In genomic region chr13:112457366-112457765, GRCm38 (mm10) we compare ENCODE assay signal across 28 mouse cellular contexts. TPM values are rescaled to one million over a fixed set of nuclear protein-coding genes. Genes with fewer than 3 reads are reported as not detected.
DNase-seq lines count a peak whose midpoint lies in the region; ATAC-seq lines count a peak whose summit lies in the region.
"Had no signal": no experiment of that assay in that cellular context is flagged by ENCODE, and none has a peak within 500 bp of the region (broad histone marks: within the 10 kb centered on the region; RNA-seq: fewer than 3 reads in every experiment).

No protein-coding gene starts in this region.

- peaks cover 5% of the 10 kb centered on the region for H3K4me1 ChIP-seq in heart, embryonic 15.5 days (replicated peaks)
- H3K4me1 ChIP-seq in kidney, embryonic 16.5 days (ENCODE audit: insufficient read depth, low read length): peaks cover 13% of the 10 kb centered on the region
- H3K4me1 ChIP-seq in lung, embryonic 15.5 days: peaks cover 4% of the 10 kb centered on the region
- H3K4me1 ChIP-seq: embryonic facial prominence, embryonic 13.5 days; forebrain, embryonic 12.5 days; midbrain, embryonic 12.5 days; neural tube, embryonic 13.5 days had no signal

- no peaks in the 10 kb centered on the region for H3K36me3 ChIP-seq in heart, embryonic 15.5 days
- no peaks in the 10 kb centered on the region for H3K36me3 ChIP-seq in kidney, embryonic 16.5 days (ENCODE audit: insufficient read depth, low read length)
- no peaks in the 10 kb centered on the region for H3K36me3 ChIP-seq in lung, embryonic 15.5 days
- H3K36me3 ChIP-seq: embryonic facial prominence, embryonic 13.5 days; forebrain, embryonic 12.5 days; midbrain, embryonic 12.5 days; neural tube, embryonic 13.5 days had no signal

- H3K27me3 ChIP-seq in heart, embryonic 15.5 days: no peaks in the 10 kb centered on the region
- H3K27me3 ChIP-seq in kidney, embryonic 16.5 days (ENCODE audit: insufficient read depth, low read length): no peaks in the 10 kb centered on the region
- H3K27me3 ChIP-seq in lung, embryonic 15.5 days: no peaks in the 10 kb centered on the region
- H3K27me3 ChIP-seq: embryonic facial prominence, embryonic 13.5 days; forebrain, embryonic 12.5 days; midbrain, embryonic 12.5 days; neural tube, embryonic 13.5 days had no signal

- no peaks in the 10 kb centered on the region for H3K9me3 ChIP-seq in heart, embryonic 15.5 days (replicated peaks)
- H3K9me3 ChIP-seq in kidney, embryonic 16.5 days (ENCODE audit: low read length): no peaks in the 10 kb centered on the region
- no peaks in the 10 kb centered on the region for H3K9me3 ChIP-seq in lung, embryonic 15.5 days
- H3K9me3 ChIP-seq: embryonic facial prominence, embryonic 13.5 days; forebrain, embryonic 12.5 days; midbrain, embryonic 12.5 days; neural tube, embryonic 13.5 days had no signal

- H3K27ac ChIP-seq in heart, embryonic 15.5 days: peak overlapping the region; percentile 43; the same call in 1 of the 2 replicates
- H3K27ac ChIP-seq in kidney, embryonic 16.5 days (ENCODE audit: low read length): peak overlapping the region; percentile 82
- H3K27ac ChIP-seq in lung, embryonic 15.5 days: 0 out of 2 replicates have a peak overlapping the region, but pooled peaks have one; percentile 41
- H3K27ac ChIP-seq: forebrain, embryonic 12.5 days; midbrain, embryonic 12.5 days; neural tube, embryonic 13.5 days had no signal

- intact Hi-C loops in heart, postnatal 14 days (cut with DNase I): no loop called here

- no peak overlapping the region for H3K4me2 ChIP-seq in heart, embryonic 15.5 days
- no peak overlapping the region for H3K4me2 ChIP-seq in kidney, embryonic 16.5 days (replicated peaks; ENCODE audit: low read depth, low read length)
- H3K4me2 ChIP-seq in lung, embryonic 15.5 days: no peak overlapping the region
- H3K4me2 ChIP-seq: embryonic facial prominence, embryonic 13.5 days; forebrain, embryonic 12.5 days; liver, embryonic 11.5 days; midbrain, embryonic 12.5 days; neural tube, embryonic 13.5 days had no signal

- H3K9ac ChIP-seq in heart, embryonic 15.5 days: no peak overlapping the region
- no peak overlapping the region for H3K9ac ChIP-seq in kidney, embryonic 16.5 days (replicated peaks; ENCODE audit: low read length)
- no peak overlapping the region for H3K9ac ChIP-seq in lung, embryonic 15.5 days
- H3K9ac ChIP-seq: embryonic facial prominence, embryonic 13.5 days; forebrain, embryonic 12.5 days; forebrain, postnatal 0 days; liver, postnatal 0 days; midbrain, embryonic 12.5 days; neural tube, embryonic 13.5 days had no signal

- 52% methylated on average over 6 of the region's 6 CpGs for WGBS in heart, embryonic 15.5 days
- WGBS in kidney, embryonic 16.5 days: 52% methylated on average over 6 of the region's 6 CpGs
- 36% methylated on average over 6 of the region's 6 CpGs for WGBS in lung, embryonic 15.5 days

- H3K4me3 ChIP-seq in heart, embryonic 15.5 days: no peak overlapping the region
- no peak overlapping the region for H3K4me3 ChIP-seq in kidney, embryonic 16.5 days (ENCODE audit: low read length)
- H3K4me3 ChIP-seq in lung, embryonic 15.5 days: no peak overlapping the region
- H3K4me3 ChIP-seq: embryonic facial prominence, embryonic 13.5 days; forebrain, embryonic 12.5 days; megakaryocyte, embryonic 14.5 days; midbrain, embryonic 12.5 days; neural tube, embryonic 13.5 days had no signal

- no peak for DNase-seq in heart, postnatal 14 days
- DNase-seq in kidney, adult 18-20 months: no peak
- no peak for DNase-seq in lung, postnatal 25 days (ENCODE audit: low spot score)
- no peak for DNase-seq in urinary bladder, postnatal 25 days (ENCODE audit: low spot score)
- DNase-seq: adrenal gland, postnatal 14 days; cerebellum, adult 11-12 months; cerebellum, adult 9-11 months; embryo, embryonic 11 days; forebrain, postnatal 0 days; kidney, postnatal 10 days; layer of hippocampus, postnatal 36 days; left cerebral cortex, postnatal 4 days; liver, postnatal 0 days; lung, postnatal 4 days; right cerebral cortex, postnatal 4 days; thymus, adult 18-20 months; thymus, postnatal 25 days had no signal

- ATAC-seq in heart, embryonic 15.5 days (replicated peaks; ENCODE audit: insufficient number of reproducible peaks, insufficient read depth, low FRiP score, low read depth): no peak
- no peak for ATAC-seq in kidney, embryonic 16.5 days (ENCODE audit: low FRiP score, low TSS enrichment)
- ATAC-seq in lung, embryonic 15.5 days (ENCODE audit: borderline replicate concordance, extremely low read depth, low FRiP score, low TSS enrichment): no peak
- ATAC-seq: forebrain, postnatal 0 days; hindbrain, embryonic 16.5 days; intestine, embryonic 16.5 days; liver, postnatal 0 days had no signal

RNA-seq across cellular contexts. Expression of gene Il6st, which starts 6.5 kb away (rescaled TPM):
- 40.1 and 47.7 TPM in 2 replicates for polyA plus RNA-seq in heart, embryonic 15.5 days (2015; fragmentation: Nextera tagmentation; extraction: Ambion mirVana)
- 100 to 1,000 TPM; 184 to 192 TPM for total RNA-seq in heart, postnatal 14 days (2021)
- 40.3 and 41.9 TPM in 2 replicates for polyA plus RNA-seq in kidney, embryonic 16.5 days (2015; fragmentation: Nextera tagmentation; extraction: Ambion mirVana)
- 36.4 and 36.7 TPM in 2 replicates for polyA plus RNA-seq in lung, embryonic 15.5 days (2015; fragmentation: Nextera tagmentation; extraction: Ambion mirVana)
